Mouse (Mus musculus) small intestine, adult 2 months (tissue): ENCODE measurements around the gene Abcb9.

Experiments used
- CTCF ChIP-seq: fragments of 200-500 bp; IDR thresholded peaks from 2 replicates; pipeline ENCODE4 v1.5.1; 2012; ENCODE audit warnings: low read depth, mild to moderate bottlenecking, control low read depth, inconsistent platforms, low read length, moderate library complexity, mixed read lengths; ENCODE audit not compliant: insufficient replicate concordance, insufficient read length; ENCODE audit errors: extremely low read depth
- POLR2A ChIP-seq: fragments of 200-500 bp; IDR thresholded peaks from 2 replicates; pipeline ENCODE4 v1.6.1; 2012; ENCODE audit warnings: low read depth, mild to moderate bottlenecking, control low read depth, inconsistent platforms, low read length, moderate library complexity

- TF ChIP-seq CTCF: no peak
- TF ChIP-seq POLR2A: no peak
Observed at GRCm38 (mm10) chr5:124036836-124037235, 58.8 kb downstream of the Abcb9 start.
